Mouse (Mus musculus) thymus, adult 2 months (tissue): Measurements from ENCODE around the gene Igfbp3. TPM values are rescaled to one million over a fixed set of nuclear protein-coding genes. Genes with fewer than 3 reads are reported as not detected.

Source experiments
- DNase-seq: peaks from one replicate; pipeline ENCODE4 v3.0.0; 2021
- H3K27ac ChIP-seq: fragments of 200-500 bp; 2 replicates; pipeline ENCODE4 v1.5.1; 2012; ENCODE audit warnings: low read length, control low read depth; ENCODE audit not compliant: control insufficient read depth, insufficient read depth
- H3K27me3 ChIP-seq: fragments of 200-500 bp; 2 replicates; pipeline ENCODE4 v1.6.1; 2012; ENCODE audit warnings: mild to moderate bottlenecking, low read length, moderate library complexity, mixed read lengths; ENCODE audit not compliant: control insufficient read depth, insufficient read depth
- H3K36me3 ChIP-seq: fragments of 200-500 bp; 2 replicates; pipeline ENCODE4 v1.6.1; 2012; ENCODE audit warnings: mild to moderate bottlenecking, low read length, moderate library complexity; ENCODE audit not compliant: control insufficient read depth, insufficient read depth
- H3K4me1 ChIP-seq: fragments of 200-500 bp; replicated peaks from 2 replicates; pipeline ENCODE4 v1.6.1; 2012; ENCODE audit warnings: low read length; ENCODE audit not compliant: control insufficient read depth, insufficient read depth
- H3K4me3 ChIP-seq: fragments of 200-500 bp; 2 replicates; pipeline ENCODE4 v1.5.1; 2012; ENCODE audit warnings: mild to moderate bottlenecking, low read length, control low read depth, moderate library complexity; ENCODE audit not compliant: control insufficient read depth, insufficient read depth
- CTCF ChIP-seq: fragments of 200-500 bp; IDR thresholded peaks from 2 replicates; pipeline ENCODE4 v1.5.1; 2012; ENCODE audit warnings: mild to moderate bottlenecking, control low read depth, low read length, moderate library complexity, borderline replicate concordance; ENCODE audit not compliant: control insufficient read depth, poor library complexity, insufficient read depth; ENCODE audit errors: extremely low read depth
- POLR2A ChIP-seq: fragments of 200-500 bp; IDR thresholded peaks from 2 replicates; pipeline ENCODE4 v1.6.1; 2012; ENCODE audit warnings: mild to moderate bottlenecking, low read length, control low read depth, moderate library complexity; ENCODE audit not compliant: control insufficient read depth, poor library complexity, insufficient read depth; ENCODE audit errors: extremely low read depth
- WGBS: fragments of 180-500 bp; shearing (Covaris S2); methylation state at CpG from one replicate; pipeline ENCODE4 v1.1.7; 2018; 5-methylcytosine and 5-hydroxymethylcytosine counted together
- polyA plus RNA-seq: library from polyadenylated mRNA; depleted of rRNA; stranded (reverse); fragments of >200 nt; gene quantifications from 2 replicates; pipeline ENCODE4 v1.2.3, GENCODE M21; 2012

Gene Igfbp3
- polyA plus RNA-seq, 1 experiment, result 12.1 TPM

DNA sequence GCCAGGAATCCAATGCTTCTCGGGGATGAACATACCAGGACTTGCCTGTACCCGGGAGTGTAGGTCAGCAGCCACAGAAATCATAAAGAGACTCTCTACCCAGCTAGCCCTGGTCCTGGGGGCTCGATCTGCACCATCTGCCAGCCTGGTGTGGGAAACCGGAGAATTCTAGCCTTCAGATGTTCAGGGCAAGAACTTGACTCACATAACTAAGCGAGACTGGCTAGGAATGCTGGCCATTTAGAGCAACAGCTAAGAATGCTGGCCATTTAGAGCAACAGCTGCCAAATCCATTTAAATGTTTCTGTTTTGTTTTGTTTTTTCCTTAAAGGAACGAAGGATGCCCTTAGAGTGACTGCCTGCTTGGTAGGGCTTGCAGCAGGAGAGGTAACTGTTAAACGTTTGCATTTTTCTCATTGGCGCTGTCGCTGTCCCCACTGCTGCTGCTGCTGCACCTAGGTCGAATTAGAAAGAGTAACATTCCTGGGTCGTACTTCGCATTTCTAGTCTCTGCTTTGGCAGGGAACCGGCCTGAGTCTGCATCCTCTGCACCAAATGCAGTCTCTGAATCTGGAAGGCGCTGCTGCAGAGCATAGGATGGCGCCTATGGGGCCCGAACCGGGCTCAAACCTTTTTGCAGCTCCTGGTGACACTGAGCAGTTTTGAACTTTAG lies 1.5 kb downstream of the Igfbp3 start:
- H3K27me3 ChIP-seq, result no peaks in the 10 kb centered on the region; the same call in 1 of the 2 replicates
- H3K27ac ChIP-seq, result no peak overlapping the region

DNA sequence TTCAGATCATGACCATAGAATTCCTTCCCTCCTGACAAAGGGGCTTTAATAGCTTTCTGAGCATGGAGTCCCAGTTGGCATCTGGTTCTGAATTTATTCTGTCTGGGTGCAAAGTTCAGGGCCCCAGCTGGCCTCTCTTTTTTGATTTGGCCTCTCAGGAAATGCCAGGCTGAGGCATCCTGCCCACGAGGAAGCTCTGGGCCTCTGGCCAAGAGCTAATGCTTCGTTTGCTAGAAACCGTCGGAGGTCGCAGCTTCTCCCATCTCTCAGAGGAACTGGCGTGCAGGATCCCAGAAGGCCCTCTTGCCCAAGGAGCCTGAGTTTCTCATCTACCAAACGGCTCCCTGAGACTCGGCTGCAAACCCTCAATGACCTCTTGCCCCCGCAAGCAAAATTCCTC lies 2.5 kb downstream of the Igfbp3 start:
- no peaks in the 10 kb centered on the region; the same call in 1 of the 2 replicates for H3K27me3 ChIP-seq
- H3K4me1 ChIP-seq, result no peaks in the 10 kb centered on the region
- no peak overlapping the region for H3K27ac ChIP-seq
- H3K4me3 ChIP-seq, result no peak overlapping the region
- TF ChIP-seq POLR2A (no peak), CTCF (no peak)
- 14% methylated on average over 9 of the region's 9 CpGs for WGBS
- DNase-seq, result no peak
- H3K36me3 ChIP-seq, result no peaks in the 10 kb centered on the region

More for the DNA sequence above, 1.5 kb downstream of the Igfbp3 start:
- no peaks in the 10 kb centered on the region for H3K36me3 ChIP-seq
- H3K4me3 ChIP-seq, result no peak overlapping the region
- no peak for TF ChIP-seq POLR2A
- TF ChIP-seq CTCF, result no peak
- no peak for DNase-seq
- WGBS, result 25% methylated on average over 17 of the region's 17 CpGs
- H3K4me1 ChIP-seq, result no peaks in the 10 kb centered on the region

DNA sequence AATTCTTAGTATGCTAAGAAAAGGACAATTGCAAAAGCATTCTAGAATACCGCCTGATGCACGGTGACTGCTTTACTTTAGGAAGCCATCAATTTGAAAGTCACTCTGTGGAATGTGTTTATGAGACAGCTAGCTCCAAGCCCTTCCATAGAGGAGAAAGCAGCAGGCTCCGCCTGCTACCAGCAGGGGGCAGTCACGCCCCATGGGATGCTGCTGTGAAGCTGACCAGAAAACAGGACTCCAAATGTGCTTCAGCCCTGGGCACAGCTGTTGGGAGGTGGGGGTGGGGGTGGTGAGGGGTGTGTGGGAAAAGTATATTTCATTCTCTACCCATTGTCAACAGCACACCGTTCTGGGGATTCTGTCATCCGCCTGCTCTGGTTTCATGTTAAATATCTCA lies 3.4 kb downstream of the Igfbp3 start:
- DNase-seq, result peak; percentile 35
- Histone ChIP-seq H3K36me3 (no peaks in the 10 kb centered on the region), H3K4me3 (no peak overlapping the region), H3K4me1 (no peaks in the 10 kb centered on the region), H3K27me3 (no peaks in the 10 kb centered on the region; the same call in 1 of the 2 replicates), H3K27ac (no peak overlapping the region)
- TF ChIP-seq CTCF (peak; percentile 62; the same call in 1 of the 2 replicates), POLR2A (no peak)
- 25% methylated on average over 6 of the region's 6 CpGs for WGBS

DNA sequence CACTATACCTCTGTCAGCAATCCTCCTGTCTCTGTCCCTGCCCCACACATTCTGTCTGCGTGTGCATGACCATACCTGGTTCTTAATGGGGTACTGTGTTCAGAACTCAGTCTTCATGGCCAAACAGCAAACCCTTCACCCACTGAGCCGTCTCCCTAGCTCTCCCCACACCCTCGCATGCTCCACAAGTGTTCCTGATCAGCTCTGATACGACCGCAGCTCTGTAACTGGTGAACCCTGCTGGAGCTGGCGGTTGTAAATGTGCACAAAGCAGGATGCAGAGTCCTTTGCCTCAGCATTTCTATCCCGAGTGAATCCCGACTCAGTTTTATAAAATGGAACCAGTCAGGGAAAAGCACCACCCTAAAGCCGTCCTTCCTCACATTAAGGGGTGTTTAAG lies 9.9 kb downstream of the Igfbp3 start:
- TF ChIP-seq CTCF (no peak), POLR2A (no peak)
- Histone ChIP-seq H3K36me3 (no peaks in the 10 kb centered on the region), H3K27me3 (no peaks in the 10 kb centered on the region), H3K27ac (no peak overlapping the region), H3K4me3 (no peak overlapping the region), H3K4me1 (no peaks in the 10 kb centered on the region)
- WGBS, result 90% methylated on average over 9 of the region's 9 CpGs
- DNase-seq, result no peak

- Histone ChIP-seq H3K27me3 (no peaks in the 10 kb centered on the region), H3K27ac (no peak overlapping the region), H3K4me1 (no peaks in the 10 kb centered on the region), H3K4me3 (no peak overlapping the region), H3K36me3 (no peaks in the 10 kb centered on the region)
- 78% methylated on average over 7 of the region's 7 CpGs for WGBS
- no peak for TF ChIP-seq CTCF
- no peak for TF ChIP-seq POLR2A
- no peak for DNase-seq
Measured at GRCm38 (mm10) chr11:7202206-7202605, 11.5 kb downstream of the Igfbp3 start.

DNA sequence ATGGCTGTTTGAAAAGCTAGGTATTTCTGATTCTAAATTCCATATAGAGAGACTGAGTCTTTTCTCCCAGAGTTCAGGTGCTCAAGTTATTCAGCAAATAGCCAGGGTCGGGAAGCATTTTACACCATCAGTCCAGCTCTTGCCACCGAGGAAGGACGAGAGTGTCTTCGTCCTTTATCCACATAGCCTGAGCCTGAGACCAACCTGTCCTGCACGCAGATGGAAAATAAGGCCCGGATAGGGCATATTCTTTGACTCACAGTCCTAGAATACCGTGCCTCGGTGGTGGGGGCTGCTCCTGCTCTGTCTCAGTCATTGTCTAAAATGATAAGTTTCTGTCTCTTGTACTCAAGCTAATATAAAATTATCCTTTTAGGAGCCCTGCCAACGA lies 13.3 kb downstream of the Igfbp3 start:
- DNase-seq, result no peak
- no peaks in the 10 kb centered on the region for H3K4me1 ChIP-seq
- no peak overlapping the region for H3K4me3 ChIP-seq
- TF ChIP-seq CTCF (no peak), POLR2A (no peak)
- no peaks in the 10 kb centered on the region for H3K36me3 ChIP-seq
- WGBS, result 87% methylated on average over 9 of the region's 9 CpGs
- no peak overlapping the region for H3K27ac ChIP-seq
- H3K27me3 ChIP-seq, result no peaks in the 10 kb centered on the region

DNA sequence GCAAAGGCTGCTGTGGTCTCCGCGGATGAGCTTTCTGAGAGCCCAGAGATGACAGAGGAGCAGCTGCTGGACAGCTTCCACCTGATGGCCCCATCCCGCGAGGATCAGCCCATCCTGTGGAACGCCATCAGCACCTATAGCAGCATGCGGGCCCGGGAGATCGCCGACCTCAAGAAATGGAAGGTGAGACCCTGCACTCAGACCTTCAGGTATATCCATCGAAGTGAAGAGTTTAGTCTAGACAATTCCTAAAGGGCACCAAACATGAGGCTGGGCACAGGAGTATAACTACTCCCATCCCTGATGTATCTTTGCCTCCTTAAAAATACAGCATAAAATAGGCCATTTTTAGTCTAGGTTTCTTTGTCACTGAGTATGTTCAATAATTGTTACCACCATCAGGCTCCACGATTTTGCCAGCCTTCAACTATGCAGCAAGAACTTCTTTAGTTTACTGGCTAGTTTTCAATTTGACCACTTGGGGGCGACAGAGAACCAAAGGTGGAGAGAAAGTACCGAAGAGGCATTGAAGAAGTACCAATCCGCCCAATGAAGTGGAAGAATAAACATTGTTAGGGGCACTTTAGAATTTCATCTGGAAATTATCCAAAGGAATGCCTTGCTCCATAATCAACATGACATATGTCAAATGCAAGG lies 13.9 kb downstream of the Igfbp3 start:
- Histone ChIP-seq H3K27ac (no peak overlapping the region), H3K4me3 (no peak overlapping the region), H3K36me3 (no peaks in the 10 kb centered on the region), H3K27me3 (no peaks in the 10 kb centered on the region), H3K4me1 (no peaks in the 10 kb centered on the region)
- WGBS, result 54% methylated on average over 14 of the region's 14 CpGs
- DNase-seq, result peak; percentile 40
- TF ChIP-seq POLR2A (no peak), CTCF (no peak)
